Mouse (Mus musculus) embryonic fibroblast, embryonic 13.5 days (primary cell): Measurements from ENCODE around the gene Fam83c.

Experiments
- CTCF ChIP-seq: IDR thresholded peaks from 2 replicates; pipeline ENCODE4 v1.5.1; 2011; ENCODE audit warnings: mild to moderate bottlenecking, control low read depth, low read length, moderate library complexity, borderline replicate concordance; ENCODE audit not compliant: insufficient read depth
- POLR2A ChIP-seq: IDR thresholded peaks from 2 replicates; pipeline ENCODE4 v1.6.1; 2011; ENCODE audit warnings: low read depth, mild to moderate bottlenecking, control low read depth, low read length, moderate library complexity

- no peak for TF ChIP-seq CTCF
- TF ChIP-seq POLR2A, result no peak
Observed at GRCm38 (mm10) chr2:155805925-155806255, 28.8 kb downstream of the Fam83c start.
